Mouse (Mus musculus) stomach, embryonic 16.5 days (tissue): ENCODE measurements around the gene Metrnl. TPM values are rescaled to one million over a fixed set of nuclear protein-coding genes. Genes with fewer than 3 reads are reported as not detected.
A peak's percentile ranks its signal among the peaks of the same experiment; 100 is the strongest.
"Not testable (repeated sequence)": the region's sequence is repeated elsewhere in the genome, so short reads cannot be mapped to it uniquely, and the experiment has no call there.

ENCODE experiments used
- ATAC-seq: fragments of 200-750 bp; cut with Nextera tagmentation; 2 replicates; pipeline ENCODE4 v1.8.0; 2017; ENCODE audit warnings: moderate number of reproducible peaks, moderate TSS enrichment; ENCODE audit not compliant: insufficient read depth, low FRiP score
- H3K27ac ChIP-seq: fragments of 300-500 bp; sonication (generic); 2 replicates; pipeline ENCODE4 v1.5.1; 2014; ENCODE audit warnings: low read length
- H3K27me3 ChIP-seq: fragments of 300-500 bp; sonication (generic); 2 replicates; pipeline ENCODE4 v1.6.1; 2014; ENCODE audit warnings: low read length, control low read depth, mixed read lengths; ENCODE audit not compliant: control insufficient read depth, insufficient read depth
- H3K36me3 ChIP-seq: fragments of 300-500 bp; sonication (generic); 2 replicates; pipeline ENCODE4 v1.6.1; 2014; ENCODE audit warnings: low read length; ENCODE audit not compliant: control insufficient read depth, insufficient read depth
- H3K4me1 ChIP-seq: fragments of 300-500 bp; sonication (generic); 2 replicates; pipeline ENCODE4 v1.6.1; 2014; ENCODE audit warnings: low read length, control low read depth, mixed read lengths; ENCODE audit not compliant: control insufficient read depth, insufficient read depth
- H3K4me2 ChIP-seq: fragments of 300-500 bp; sonication (generic); 2 replicates; pipeline ENCODE4 v1.6.1; 2014; ENCODE audit warnings: low read depth, low read length, mixed read lengths
- H3K4me3 ChIP-seq: fragments of 300-500 bp; sonication (generic); replicated peaks from 2 replicates; pipeline ENCODE4 v1.5.1; 2014; ENCODE audit warnings: mild to moderate bottlenecking, low read length
- H3K9ac ChIP-seq: fragments of 300-500 bp; sonication (generic); 2 replicates; pipeline ENCODE4 v1.6.1; 2014; ENCODE audit warnings: low read length
- H3K9me3 ChIP-seq: fragments of 300-500 bp; sonication (generic); replicated peaks from 2 replicates; pipeline ENCODE4 v1.6.1; 2016; ENCODE audit warnings: low read length, control low read depth; ENCODE audit not compliant: control insufficient read depth
- WGBS: fragments of 180-500 bp; shearing (Covaris S2); extraction: QIAGEN DNeasy Blood & Tissue Kit; methylation state at CpG from one replicate; pipeline ENCODE4 v1.1.7; 2014; 5-methylcytosine and 5-hydroxymethylcytosine counted together
- polyA plus RNA-seq: library from polyadenylated mRNA; unstranded; fragments of >200 nt; fragmentation: Nextera tagmentation; extraction: Ambion mirVana; gene quantifications from 2 replicates; pipeline ENCODE4 v1.2.1, GENCODE M21; 2015

Metrnl gene
- polyA plus RNA-seq, 1 experiment from 2014 or later = 38.5 TPM

DNA sequence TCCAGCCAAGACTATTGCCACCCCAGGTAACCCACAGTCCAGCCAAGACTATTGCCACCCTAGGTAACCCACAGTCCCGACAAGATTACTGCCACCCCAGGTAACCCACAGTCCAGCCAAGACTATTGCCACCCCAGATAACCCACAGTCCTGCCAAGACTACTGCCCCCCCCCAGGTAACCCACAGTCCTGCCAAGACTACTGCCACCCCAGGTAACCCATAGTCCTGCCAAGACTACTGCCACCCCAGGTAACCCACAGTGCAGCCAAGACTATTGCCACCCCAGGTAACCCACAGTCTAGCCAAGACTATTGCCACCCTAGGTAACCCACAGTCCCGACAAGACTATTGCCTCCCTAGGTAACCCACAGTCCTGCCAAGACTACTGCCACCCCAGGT lies 40.7 kb upstream of the Metrnl start:
- H3K4me3 ChIP-seq, ATAC-seq, H3K27ac ChIP-seq, H3K36me3 ChIP-seq, H3K4me1 ChIP-seq, H3K9ac ChIP-seq, H3K27me3 ChIP-seq, H3K9me3 ChIP-seq, H3K4me2 ChIP-seq: not testable (repeated sequence)
- WGBS = 86% methylated on average over 2 of the region's 2 CpGs

DNA sequence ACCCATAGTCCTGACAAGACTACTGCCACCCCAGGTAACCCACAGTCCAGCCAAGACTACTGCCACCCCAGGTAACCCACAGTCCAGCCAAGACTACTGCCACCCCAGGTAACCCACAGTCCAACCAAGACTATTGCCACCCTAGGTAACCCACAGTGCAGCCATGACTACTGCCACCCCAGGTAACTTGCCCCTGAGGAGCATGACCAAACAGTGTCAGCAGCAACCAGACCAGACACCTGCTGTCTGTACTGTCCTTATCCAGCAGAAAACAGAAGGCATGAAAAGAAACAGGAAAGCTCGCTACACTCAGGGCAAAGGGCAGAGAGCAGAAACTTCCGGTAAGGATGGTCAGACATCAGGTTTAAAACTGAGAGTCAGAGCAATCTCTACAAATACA lies 40.2 kb upstream of the Metrnl start:
- H3K4me1 ChIP-seq = no peaks in the 10 kb centered on the region
- no peak overlapping the region for H3K27ac ChIP-seq
- no peaks in the 10 kb centered on the region for H3K27me3 ChIP-seq
- H3K4me3 ChIP-seq = no peak overlapping the region
- ATAC-seq = no peak
- H3K36me3 ChIP-seq = 0 out of 2 replicates have a peak, but pooled peaks cover 2% of the 10 kb centered on the region
- no peak overlapping the region for H3K9ac ChIP-seq
- H3K4me2 ChIP-seq = no peak overlapping the region
- 68% methylated on average over 2 of the region's 2 CpGs for WGBS
- H3K9me3 ChIP-seq = no peaks in the 10 kb centered on the region

DNA sequence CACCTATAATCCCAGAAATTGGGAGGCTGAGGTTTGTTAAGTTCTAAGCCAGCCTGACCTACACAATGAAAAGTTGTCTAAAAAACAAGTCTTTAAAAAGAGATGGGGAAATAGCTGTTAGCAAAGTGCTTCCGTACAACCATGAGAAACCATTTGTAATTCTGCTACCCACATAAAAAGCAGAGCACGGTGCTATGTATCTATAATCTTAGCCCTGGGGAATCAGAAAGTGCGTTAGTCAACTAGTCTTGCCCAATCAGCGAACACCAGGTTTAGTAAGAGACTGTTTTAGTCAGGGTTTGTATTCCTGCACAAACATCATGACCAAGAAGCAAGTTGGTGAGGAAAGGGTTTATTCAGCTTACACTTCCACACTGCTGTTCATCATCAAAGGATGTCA lies 33.8 kb upstream of the Metrnl start:
- H3K9ac ChIP-seq = no peak overlapping the region
- H3K27ac ChIP-seq = no peak overlapping the region
- no peak for ATAC-seq
- no peak overlapping the region for H3K4me2 ChIP-seq
- no peaks in the 10 kb centered on the region for H3K9me3 ChIP-seq
- no peaks in the 10 kb centered on the region for H3K27me3 ChIP-seq
- no peaks in the 10 kb centered on the region; the same call in 1 of the 2 replicates for H3K4me1 ChIP-seq
- no peaks in the 10 kb centered on the region for H3K36me3 ChIP-seq
- 92% methylated on average over 4 of the region's 4 CpGs for WGBS
- no peak overlapping the region for H3K4me3 ChIP-seq

DNA sequence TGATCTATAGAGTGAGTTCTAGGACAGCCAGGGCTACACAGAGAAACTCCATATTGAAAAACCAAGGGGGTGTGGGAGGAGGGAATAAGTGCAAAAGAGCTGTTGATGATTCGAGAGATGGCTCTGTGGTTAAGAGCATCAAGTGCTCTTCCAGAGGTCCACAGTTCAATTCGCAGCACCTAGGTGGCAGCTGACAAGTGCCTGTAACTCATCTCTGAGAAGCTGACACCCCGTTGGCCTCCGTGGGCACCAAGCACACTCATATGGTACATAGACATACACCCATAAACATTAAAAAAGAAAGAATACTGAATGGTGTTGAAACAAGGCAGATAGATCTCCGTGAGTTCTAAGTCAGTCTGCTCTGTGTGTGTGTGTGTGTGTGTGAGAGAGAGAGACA lies 32.6 kb upstream of the Metrnl start:
- WGBS = 91% methylated on average over 5 of the region's 5 CpGs
- Histone ChIP-seq H3K4me2 (no peak overlapping the region), H3K9ac (no peak overlapping the region), H3K27me3 (no peaks in the 10 kb centered on the region), H3K4me1 (peaks cover 4% of the 10 kb centered on the region; the same call in 1 of the 2 replicates), H3K27ac (no peak overlapping the region), H3K36me3 (no peaks in the 10 kb centered on the region), H3K4me3 (no peak overlapping the region), H3K9me3 (no peaks in the 10 kb centered on the region)
- ATAC-seq = no peak

DNA sequence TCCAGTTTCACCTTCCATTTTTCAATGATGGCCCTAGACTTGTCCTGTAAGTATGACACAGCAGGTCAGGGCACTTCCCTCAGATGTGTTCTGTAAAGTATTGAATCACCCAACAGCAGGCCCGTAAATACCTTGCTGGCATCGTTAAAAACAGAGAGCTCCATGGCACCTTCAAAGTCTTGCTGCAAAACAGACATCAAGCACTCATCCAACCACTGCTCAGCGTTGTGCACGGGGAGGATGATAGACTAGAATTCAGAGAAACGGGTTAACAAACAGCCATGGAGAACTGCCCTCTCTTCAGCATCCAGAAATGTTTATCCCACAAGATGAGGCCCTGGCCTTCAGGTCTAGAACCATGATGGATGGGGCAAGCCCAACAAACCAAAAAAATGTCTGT lies 30.4 kb upstream of the Metrnl start:
- 0 out of 2 replicates have a peak, but pooled peaks cover 2% of the 10 kb centered on the region for H3K9me3 ChIP-seq
- H3K27me3 ChIP-seq = no peaks in the 10 kb centered on the region
- ATAC-seq = no peak
- no peak overlapping the region for H3K27ac ChIP-seq
- H3K4me3 ChIP-seq = no peak overlapping the region
- peaks cover 4% of the 10 kb centered on the region; the same call in 1 of the 2 replicates for H3K4me1 ChIP-seq
- H3K9ac ChIP-seq = no peak overlapping the region
- WGBS = 91% methylated on average over 5 of the region's 5 CpGs
- H3K4me2 ChIP-seq = no peak overlapping the region
- no peaks in the 10 kb centered on the region for H3K36me3 ChIP-seq

DNA sequence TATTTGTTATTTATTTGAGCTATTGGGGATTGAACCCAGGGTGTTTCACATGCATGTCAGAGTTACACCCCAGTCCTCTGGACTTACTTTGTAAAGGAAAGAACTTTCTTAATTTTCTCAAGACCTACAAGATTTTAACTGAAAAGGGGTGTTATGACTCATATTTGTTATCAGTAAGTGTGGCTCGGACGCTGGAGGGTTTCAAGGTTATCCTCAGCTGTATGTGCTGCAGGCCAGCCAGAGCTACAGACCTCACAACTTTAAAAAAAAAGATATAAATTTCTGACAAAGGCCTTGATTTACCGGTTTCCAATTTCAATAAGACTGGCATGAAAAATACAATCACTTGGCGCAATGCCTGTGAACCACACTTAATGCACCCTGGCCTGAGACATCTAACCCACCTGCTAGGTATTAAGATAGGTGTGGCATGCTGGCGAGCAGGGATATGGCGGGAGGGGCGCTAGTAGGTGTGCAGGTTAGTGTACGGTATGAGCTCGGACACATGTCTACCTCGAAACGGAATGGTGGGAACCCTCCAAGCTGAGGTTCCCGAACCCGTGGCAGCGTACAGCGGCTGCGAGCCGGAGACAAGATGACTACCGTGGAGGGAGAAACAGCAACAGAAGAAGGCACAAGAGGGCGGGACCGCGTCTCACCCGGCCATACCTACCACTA lies 28.9 kb upstream of the Metrnl start:
- Histone ChIP-seq H3K4me2 (peak overlapping the region; percentile 62), H3K4me1 (peaks cover 4% of the 10 kb centered on the region; the same call in 1 of the 2 replicates), H3K4me3 (peak overlapping the region; percentile 68), H3K36me3 (no peaks in the 10 kb centered on the region), H3K9ac (peak overlapping the region; percentile 87), H3K27ac (peak overlapping the region; percentile 97), H3K9me3 (0 out of 2 replicates have a peak, but pooled peaks cover 3% of the 10 kb centered on the region), H3K27me3 (no peaks in the 10 kb centered on the region)
- peak; percentile 35 for ATAC-seq
- WGBS = 1% methylated on average over 22 of the region's 22 CpGs

DNA sequence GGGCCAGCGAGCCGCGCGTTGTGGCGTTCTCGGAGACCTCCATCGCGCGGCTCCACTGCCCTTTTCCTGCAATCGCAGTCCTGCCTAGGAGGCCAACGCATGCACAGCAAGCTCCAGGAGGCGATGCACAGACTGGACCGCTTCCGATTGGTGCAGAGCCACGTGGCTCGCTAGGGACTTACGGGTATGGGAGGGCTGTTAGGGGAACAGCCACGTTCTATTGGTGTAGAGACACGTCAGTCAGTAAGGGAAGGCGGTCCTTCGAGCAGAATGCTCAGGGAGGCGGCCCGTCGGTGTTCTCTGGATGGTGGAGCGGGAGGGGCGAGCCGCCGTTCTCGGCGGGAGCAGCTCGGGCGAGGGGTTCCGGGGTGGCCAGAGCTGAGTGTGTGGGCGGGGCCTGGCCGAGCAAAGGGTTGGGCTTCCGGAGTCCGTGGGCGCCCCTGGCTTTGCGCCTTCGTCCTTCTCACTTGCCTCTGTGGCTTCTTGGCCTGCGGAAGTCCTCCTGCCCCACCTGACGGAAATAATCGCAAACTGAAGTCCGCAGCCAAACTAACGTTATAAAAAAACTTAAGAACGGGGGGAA lies 28.3 kb upstream of the Metrnl start, which contains the start of gene B3gntl1:
Gene B3gntl1, minus strand, starts transcription at position 164 of the 583 bp plus-strand sequence.
- under 1% methylated on average over 46 of the region's 46 CpGs for WGBS
- ATAC-seq = peak; percentile 100

DNA sequence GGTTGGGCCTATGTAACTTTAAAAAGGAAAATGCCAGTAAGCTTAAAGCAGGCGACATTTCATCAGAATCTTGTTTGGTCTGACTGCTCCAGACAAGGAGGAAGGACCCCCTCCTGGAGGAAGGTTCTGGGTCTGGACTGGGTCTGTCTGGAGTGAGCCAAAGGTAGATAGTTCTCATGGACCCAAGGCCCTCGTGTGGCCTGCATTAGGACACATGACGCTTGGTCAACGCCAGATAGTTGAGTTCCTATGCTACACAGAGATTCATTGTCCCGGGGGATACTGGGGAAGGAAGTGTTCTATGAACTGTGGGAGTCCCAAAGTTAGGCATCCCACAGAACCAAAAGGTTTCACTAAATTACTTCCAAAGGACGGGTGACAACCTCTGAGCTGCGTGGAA lies 27.7 kb upstream of the Metrnl start:
- 0 out of 2 replicates have a peak, but pooled peaks cover 3% of the 10 kb centered on the region for H3K9me3 ChIP-seq
- H3K4me2 ChIP-seq = peak overlapping the region; percentile 62
- peak overlapping the region; percentile 82 for H3K27ac ChIP-seq
- H3K36me3 ChIP-seq = no peaks in the 10 kb centered on the region
- H3K4me1 ChIP-seq = peaks cover 4% of the 10 kb centered on the region; the same call in 1 of the 2 replicates
- peak overlapping the region; percentile 68 for H3K4me3 ChIP-seq
- WGBS = 72% methylated on average over 7 of the region's 7 CpGs
- H3K27me3 ChIP-seq = no peaks in the 10 kb centered on the region
- no peak for ATAC-seq
- H3K9ac ChIP-seq = peak overlapping the region; percentile 70

More for the DNA sequence above, 28.3 kb upstream of the Metrnl start, which contains the start of gene B3gntl1:
- Histone ChIP-seq H3K27me3 (no peaks in the 10 kb centered on the region), H3K4me2 (peak within 1 kb of the TSS; percentile 62), H3K4me3 (peak within 1 kb of the TSS; percentile 68), H3K27ac (peak within 1 kb of the TSS; percentile 97), H3K4me1 (peaks cover 4% of the 10 kb centered on the region; the same call in 1 of the 2 replicates), H3K9ac (peak within 1 kb of the TSS; percentile 87), H3K36me3 (no peaks in the 10 kb centered on the region), H3K9me3 (0 out of 2 replicates have a peak, but pooled peaks cover 3% of the 10 kb centered on the region)

DNA sequence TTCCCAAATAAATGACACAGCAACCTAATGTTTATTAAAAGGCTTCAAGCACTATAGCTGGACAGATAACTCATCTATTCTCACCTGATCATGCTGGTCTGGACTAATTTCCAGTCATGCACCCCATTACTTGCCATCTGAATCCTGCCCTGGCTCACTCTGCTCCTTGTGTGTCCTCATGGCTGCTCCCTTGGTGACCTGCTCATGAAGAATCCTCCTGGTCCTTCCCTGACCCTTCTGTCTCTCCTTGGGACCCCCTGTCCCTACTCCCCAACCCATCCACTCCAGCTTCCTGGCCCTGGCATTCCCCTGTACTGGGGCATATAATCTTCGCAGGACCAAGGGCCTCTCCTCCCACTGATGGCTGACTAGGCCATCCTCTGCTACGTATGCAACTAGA lies 24.5 kb upstream of the Metrnl start:
- no peak overlapping the region for H3K9ac ChIP-seq
- no peak overlapping the region for H3K4me2 ChIP-seq
- no peaks in the 10 kb centered on the region for H3K36me3 ChIP-seq
- 0 out of 2 replicates have a peak, but pooled peaks cover 3% of the 10 kb centered on the region for H3K9me3 ChIP-seq
- H3K4me3 ChIP-seq = no peak overlapping the region
- no peak overlapping the region for H3K27ac ChIP-seq
- no peaks in the 10 kb centered on the region for H3K27me3 ChIP-seq
- no peak for ATAC-seq
- 93% methylated on average over 2 of the region's 2 CpGs for WGBS
- H3K4me1 ChIP-seq = peaks cover 4% of the 10 kb centered on the region; the same call in 1 of the 2 replicates
